Mouse (Mus musculus): ENCODE measurements around the gene Apobec3. TPM values are rescaled to one million over a fixed set of nuclear protein-coding genes. Genes with fewer than 3 reads are reported as not detected.
"Not testable (repeated sequence)": the region's sequence is repeated elsewhere in the genome, so short reads cannot be mapped to it uniquely, and the experiment has no call there.

The Apobec3 gene
- total RNA-seq, 2 experiments from 2014 or later = 8.7 to 10.1 TPM

GRCm38 (mm10) chr15:79928316-79928715 is 36.9 kb downstream of the Apobec3 start:
- no peak for DNase-seq

GRCm38 (mm10) chr15:79928736-79929135 is 37.3 kb downstream of the Apobec3 start:
- DNase-seq = no peak

- no peak for DNase-seq
Observed at GRCm38 (mm10) chr15:79929734-79930133, 38.3 kb downstream of the Apobec3 start.

GRCm38 (mm10) chr15:79931496-79932141 is 40.2 kb downstream of the Apobec3 start:
- DNase-seq = no peak

- peak; percentile 89 for DNase-seq
Observed at GRCm38 (mm10) chr15:79932323-79932987, 41.0 kb downstream of the Apobec3 start.

- DNase-seq = no peak
Observed at GRCm38 (mm10) chr15:79933052-79933669, 41.7 kb downstream of the Apobec3 start.

GRCm38 (mm10) chr15:79933670-79934514 is 42.4 kb downstream of the Apobec3 start:
- no peak for DNase-seq

- DNase-seq = no peak
Observed at GRCm38 (mm10) chr15:79934776-79935175, 43.3 kb downstream of the Apobec3 start.

- no peak for DNase-seq
Observed at GRCm38 (mm10) chr15:79935654-79936373, 44.4 kb downstream of the Apobec3 start.

- no peak for DNase-seq
Observed at GRCm38 (mm10) chr15:79936374-79936751, 44.9 kb downstream of the Apobec3 start.

GRCm38 (mm10) chr15:79939020-79939419 is 47.6 kb downstream of the Apobec3 start:
- no peak for DNase-seq

GRCm38 (mm10) chr15:79939501-79939900 is 48.0 kb downstream of the Apobec3 start:
- not testable (repeated sequence) for DNase-seq

- no peak for DNase-seq
Observed at GRCm38 (mm10) chr15:79939913-79940312, 48.5 kb downstream of the Apobec3 start.

- peak; percentile 56 for DNase-seq
Observed at GRCm38 (mm10) chr15:79940932-79941331, 49.5 kb downstream of the Apobec3 start.

GRCm38 (mm10) chr15:79942541-79942940 is 51.1 kb downstream of the Apobec3 start:
- no peak for DNase-seq

- DNase-seq = no peak
Observed at GRCm38 (mm10) chr15:79943584-79943983, 52.1 kb downstream of the Apobec3 start.

GRCm38 (mm10) chr15:79944948-79945347 is 53.5 kb downstream of the Apobec3 start:
- DNase-seq = no peak

GRCm38 (mm10) chr15:79946022-79946421 is 54.6 kb downstream of the Apobec3 start:
- peak; percentile 96 for DNase-seq

GRCm38 (mm10) chr15:79946790-79947189 is 55.3 kb downstream of the Apobec3 start:
- DNase-seq = peak; percentile 55

GRCm38 (mm10) chr15:79947681-79948080 is 56.2 kb downstream of the Apobec3 start:
- DNase-seq = no peak

- peak; percentile 74 for DNase-seq
Observed at GRCm38 (mm10) chr15:79950250-79951025, 59.0 kb downstream of the Apobec3 start.

Data from heart, postnatal 4 days (tissue).